Mouse (Mus musculus): ENCODE results near the gene Cdca7l.
"Not testable (repeated sequence)": the region's sequence is repeated elsewhere in the genome, so short reads cannot be mapped to it uniquely, and the experiment has no call there.

Gene Cdca7l

DNA sequence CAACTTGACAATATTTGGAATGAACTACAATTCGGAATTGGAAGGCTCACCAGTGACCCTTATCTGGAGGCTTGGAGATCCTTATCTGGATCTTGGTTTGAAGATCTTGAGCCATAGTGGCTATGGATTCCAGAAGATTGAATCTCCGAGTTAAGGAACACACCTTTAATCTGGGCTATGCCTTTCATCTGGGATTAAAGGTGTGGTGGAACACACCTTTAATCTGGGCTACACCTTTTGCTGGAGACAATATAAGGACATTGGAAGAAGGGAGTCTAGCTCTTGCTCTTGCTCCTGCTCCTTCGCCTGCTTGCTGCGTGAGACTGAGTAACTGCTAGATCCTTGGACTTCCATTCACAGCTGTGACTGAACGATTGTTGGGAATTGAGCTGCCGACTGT lies at the start of gene Cdca7l:
Gene Cdca7l (plus strand): TSS at position 301 of the 400 bp plus-strand sequence.
- DNase-seq (ENCODE audit: low read depth, low spot score) = not testable (repeated sequence)

DNA sequence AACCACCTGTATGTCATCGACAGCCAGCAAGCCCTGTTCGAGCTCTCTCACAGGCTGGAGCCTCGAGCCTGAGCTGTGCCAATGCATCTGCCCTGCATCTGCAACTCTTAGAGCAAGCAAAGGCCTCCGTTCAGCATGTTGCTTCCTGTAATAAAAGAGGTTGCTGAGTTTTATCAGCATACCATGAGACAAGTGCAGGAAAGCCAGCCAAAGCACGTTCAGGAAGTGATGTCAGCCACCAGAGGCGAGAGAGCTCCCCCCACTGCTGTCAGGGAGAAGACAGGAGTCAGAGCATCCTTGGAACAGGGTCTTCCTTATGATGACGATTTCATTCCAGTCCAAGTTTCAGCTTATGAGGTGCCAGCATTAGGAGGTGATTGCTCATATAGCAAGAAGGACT lies 48.1 kb upstream of the Cdca7l start:
- no peak for DNase-seq (ENCODE audit: low read depth, low spot score)

DNA sequence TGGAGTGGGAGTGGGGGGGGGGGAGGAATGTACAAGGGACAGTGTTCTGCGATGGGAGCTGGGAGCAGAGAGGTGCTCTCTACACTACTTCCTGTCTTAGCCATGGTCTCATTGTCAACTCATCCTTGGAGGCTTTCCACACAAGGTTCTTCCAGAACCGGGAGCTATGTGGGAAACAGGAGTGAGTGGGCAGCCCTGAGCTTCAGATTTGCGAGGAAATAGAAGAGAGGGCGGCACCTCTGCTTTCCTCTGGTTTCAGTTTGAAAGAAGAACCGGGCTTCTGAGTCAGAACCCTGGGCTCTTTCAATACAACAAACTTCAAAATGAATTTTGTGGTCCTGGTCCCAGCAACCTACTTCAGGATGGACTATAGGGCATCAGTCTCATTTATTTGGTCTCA lies 43.7 kb upstream of the Cdca7l start:
- no peak for DNase-seq (ENCODE audit: low read depth, low spot score)

DNA sequence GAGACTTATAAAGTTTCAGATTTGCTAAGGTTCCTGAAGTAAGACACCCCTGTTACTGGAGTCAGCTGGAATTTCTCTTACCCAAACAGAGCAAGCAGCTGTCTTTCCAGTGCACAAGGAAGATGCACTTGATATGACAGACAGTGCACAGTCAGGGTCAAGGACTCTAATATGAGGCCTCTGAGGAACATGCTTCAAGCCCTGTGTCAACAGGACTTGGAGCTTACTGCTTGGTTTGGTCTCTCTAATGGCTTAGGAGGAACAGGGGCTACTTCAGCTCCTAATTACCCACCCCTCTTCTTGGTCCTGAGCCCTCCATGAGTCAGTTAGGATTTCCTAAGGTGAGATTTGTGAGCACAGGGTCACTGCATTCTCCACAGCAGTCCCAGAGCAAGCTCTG lies 43.2 kb upstream of the Cdca7l start:
- DNase-seq (ENCODE audit: low read depth, low spot score) = no peak

DNA sequence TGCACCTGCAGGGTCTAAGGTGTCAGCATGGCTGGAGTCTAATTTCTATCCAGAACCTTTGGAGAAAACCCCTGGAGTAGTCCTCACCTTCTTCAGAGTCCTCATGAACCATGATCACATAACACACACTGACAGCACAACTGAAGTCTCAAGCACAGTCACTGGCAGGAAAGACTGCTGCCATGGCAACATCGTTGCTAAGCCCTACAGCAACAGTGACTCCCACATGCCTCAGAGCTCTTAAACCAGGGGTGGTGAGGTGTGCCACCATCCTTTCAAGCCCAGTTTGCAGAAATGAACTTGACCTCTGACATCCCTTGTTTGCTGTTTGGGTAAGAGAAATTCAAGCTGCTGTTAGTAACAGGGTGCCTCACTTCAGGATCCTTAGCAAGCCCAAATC lies 42.4 kb upstream of the Cdca7l start:
- DNase-seq (ENCODE audit: low read depth, low spot score) = peak; percentile 20

DNA sequence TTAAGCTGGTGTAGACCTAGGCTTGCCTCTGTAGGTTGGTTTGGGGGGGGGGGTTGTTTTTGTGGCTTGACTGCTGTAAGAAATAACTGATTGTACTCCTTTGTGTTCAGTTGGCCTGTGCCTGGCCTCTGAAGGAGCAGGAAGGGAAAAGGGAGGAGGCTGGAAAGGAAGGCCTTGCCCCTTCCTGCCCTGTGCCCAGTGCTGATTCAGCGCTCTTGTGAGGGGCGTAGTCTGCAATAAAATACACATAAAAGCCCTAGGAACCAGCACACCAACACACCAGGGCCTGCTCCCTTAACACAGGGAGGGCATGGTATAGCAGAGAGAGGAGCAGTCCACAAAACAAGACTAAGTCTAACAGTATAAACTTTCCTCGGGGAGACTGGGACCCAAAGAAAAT lies 40.8 kb upstream of the Cdca7l start:
- no peak for DNase-seq (ENCODE audit: low read depth, low spot score)

DNA sequence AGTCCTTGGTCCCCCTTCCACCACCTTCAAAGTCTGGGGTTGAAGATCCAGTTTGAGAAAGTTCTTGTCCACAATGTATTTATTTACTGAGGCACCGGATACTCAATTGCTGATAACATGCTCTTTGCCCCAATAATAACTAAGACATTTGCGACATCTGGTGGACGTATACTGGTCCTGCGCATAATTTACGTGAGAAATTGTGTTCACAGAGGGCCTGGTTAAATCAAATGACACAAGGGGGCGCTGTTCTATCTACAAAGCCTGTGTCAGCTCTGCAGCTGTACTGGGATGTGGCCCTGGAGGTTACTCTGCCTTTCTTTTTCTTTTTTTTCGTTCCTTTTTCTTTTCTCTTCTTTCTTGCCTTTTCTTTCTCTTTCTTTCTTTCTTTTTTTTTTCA lies 39.2 kb upstream of the Cdca7l start:
- peak; percentile 64 for DNase-seq (ENCODE audit: low read depth, low spot score)

DNA sequence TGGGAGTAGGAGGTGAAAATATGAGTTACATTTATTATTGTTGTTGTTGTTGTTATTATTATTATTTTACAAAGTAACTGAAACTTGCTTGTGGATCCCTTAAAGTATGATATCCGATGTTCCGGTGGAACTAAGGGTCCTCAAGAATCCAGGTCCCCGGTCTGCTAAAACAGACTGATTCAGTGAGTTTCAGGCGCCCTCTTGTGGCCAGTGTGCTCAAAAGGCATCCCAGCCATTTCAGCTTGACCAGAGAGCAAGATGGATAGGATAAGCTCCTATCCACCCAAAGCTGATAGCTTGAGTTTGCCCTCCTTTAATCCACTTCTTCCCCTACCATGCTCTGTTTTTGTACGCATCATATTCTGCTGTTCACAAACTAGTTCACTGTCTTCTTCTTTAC lies 35.0 kb upstream of the Cdca7l start:
- DNase-seq (ENCODE audit: low read depth, low spot score) = no peak

DNA sequence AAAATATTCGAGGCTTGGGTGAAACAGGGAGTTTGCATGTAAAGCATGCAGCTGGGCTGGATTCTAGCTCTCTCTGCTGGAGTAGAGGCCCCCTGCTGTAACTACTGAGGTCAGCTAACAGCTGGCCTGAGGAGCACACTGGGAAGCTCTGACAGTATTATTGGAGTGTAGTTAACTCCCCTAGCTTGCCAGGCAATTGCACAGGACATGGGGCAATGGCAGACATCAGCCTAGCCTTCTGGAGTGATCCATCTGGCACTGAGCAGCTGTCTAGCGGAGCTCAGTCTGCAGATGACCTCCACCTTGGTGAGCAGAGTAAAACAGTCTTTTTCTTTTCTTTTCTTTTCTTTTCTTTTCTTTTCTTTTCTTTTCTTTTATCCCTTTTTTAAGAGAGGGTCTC lies 33.9 kb upstream of the Cdca7l start:
- DNase-seq (ENCODE audit: low read depth, low spot score) = no peak

DNA sequence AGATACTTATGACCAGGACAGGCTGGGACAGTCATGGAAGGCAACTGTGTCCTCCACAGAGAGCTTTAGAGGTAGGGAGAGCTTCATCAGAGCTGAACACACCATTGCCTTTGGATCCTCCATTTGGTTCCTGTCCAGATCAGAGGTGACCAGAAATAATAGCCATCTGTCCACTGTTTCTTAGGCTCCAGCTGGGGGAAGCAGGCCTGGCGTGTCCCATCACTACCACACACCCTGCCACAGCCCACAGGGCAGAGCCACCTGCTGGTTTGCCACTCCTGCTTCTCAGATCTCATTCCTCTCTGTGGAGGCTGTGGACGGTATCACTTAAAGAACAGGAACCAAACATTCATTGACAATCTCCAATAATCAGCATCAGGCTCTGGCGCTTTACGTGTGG lies 32.9 kb upstream of the Cdca7l start:
- no peak for DNase-seq (ENCODE audit: low read depth, low spot score)

DNA sequence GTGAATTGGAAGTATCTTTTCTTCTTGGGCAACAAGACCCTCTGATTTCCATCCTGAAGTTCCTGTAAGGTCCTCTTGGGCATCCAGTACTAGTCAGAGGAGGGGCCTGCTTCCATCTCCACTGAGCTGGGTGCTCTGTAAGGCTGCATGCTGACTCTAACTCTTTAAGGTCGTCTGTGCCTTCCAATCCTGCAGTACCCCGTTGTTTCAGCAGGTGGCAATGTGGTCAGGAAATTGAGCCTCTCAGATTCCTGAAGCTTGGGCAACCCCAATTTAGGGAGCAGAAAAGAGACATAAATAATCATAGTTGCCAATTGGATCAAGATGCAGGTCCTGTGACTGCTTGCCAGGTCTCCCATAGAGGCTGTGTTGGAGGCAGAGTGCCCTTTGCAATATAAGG lies 31.5 kb upstream of the Cdca7l start:
- no peak for DNase-seq (ENCODE audit: low read depth, low spot score)

DNA sequence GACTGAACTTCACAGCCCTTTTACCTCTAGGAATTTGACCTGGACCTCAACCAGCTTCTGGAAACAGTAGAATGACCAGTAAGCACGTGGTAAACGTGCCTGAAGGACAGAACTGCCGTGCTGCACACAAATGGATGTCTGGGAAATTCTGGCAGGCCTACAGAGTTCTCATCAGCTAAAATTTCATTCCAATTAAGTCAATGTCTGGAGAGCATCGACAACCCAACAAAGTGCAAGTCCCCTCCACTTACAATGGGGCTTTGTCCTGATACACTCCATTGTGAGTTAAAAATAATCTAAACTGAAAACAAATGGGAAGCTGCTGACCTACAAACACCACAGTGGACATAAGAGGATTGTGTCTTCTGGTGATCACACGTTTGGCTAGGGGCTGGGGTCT lies 27.2 kb upstream of the Cdca7l start:
- DNase-seq (ENCODE audit: low read depth, low spot score) = no peak

DNA sequence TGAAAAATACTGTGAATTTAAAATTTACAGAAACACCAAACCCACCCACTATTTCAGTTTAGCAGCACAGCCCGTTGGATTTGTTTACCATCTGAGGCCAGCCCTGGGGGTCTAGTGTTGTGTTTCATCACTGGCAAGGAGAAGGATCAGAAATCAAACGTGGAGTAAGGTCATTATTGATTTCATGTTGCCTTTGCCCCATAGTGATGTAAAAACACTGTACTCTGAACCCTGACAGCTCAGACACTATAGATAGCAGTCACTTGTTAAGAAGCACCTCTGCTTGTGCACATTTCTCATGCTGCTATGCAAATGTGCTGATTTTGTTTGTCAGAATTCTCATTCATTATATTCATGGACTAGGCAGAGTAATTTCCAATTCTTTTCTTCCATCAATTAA lies 22.7 kb upstream of the Cdca7l start:
- no peak for DNase-seq (ENCODE audit: low read depth, low spot score)

DNA sequence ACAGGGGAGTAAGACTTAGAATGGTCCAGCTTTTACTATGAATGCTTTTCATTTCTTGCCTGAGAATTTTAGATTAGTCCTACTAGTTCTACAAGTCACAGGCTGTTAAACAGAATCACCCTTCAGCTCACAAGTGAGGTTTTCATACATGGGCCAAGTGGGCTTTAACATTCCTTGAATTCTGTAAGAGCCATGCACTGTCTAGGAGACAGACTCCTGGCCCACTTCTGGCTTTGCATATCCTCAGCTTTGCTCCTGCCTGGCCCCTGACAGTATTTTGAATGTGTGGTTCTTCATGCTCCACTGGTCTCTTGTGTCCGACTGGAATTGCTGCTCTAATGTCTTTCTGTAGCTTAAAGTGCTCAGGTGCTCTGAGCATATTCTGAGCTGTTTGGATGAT lies 20.7 kb upstream of the Cdca7l start:
- no peak for DNase-seq (ENCODE audit: low read depth, low spot score)

DNA sequence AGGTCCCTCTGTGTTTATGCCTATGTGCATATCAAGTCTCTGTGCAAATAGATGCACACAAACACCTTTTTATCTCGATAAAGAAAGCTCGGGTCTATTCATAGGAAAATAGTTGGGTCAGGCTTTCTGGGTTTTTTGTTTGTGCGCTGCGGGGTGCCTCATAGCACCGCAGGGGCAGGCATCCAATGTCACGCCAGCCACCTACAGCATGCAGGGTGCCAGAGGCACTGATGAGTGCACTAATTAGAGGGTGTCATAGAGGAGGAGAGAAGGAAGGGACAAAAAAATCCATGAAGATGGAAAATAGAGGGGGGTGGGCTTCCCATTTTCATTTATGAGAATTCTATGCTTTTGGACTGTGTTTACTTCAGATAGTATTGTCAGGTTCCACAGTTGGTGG lies 17.5 kb upstream of the Cdca7l start:
- no peak for DNase-seq (ENCODE audit: low read depth, low spot score)

DNA sequence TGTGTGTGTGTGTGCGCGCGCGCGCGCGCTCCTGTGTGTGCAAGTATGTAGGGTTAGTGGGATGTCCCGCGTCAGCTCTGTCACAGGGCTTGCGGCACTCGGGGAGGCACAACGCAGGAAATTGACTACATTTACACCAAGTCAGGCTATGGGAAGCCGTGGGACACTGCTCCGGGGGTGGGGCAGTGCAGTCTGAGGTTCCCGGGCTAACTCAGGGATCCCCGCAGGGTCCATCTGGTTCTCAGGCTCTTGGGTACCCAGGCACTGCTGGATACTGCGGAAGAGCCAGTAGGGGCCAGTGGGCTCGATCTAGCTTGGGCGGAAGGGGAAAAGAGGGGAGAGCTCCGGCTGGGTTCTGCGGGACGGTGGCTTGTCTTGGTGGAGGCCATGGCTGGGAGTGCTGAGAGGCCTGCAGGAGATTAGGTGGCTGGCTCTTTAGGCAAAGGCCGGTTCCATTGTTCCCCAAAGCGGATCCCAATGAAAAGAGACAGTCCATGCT lies 15.5 kb upstream of the Cdca7l start:
- no peak for DNase-seq (ENCODE audit: low read depth, low spot score)

DNA sequence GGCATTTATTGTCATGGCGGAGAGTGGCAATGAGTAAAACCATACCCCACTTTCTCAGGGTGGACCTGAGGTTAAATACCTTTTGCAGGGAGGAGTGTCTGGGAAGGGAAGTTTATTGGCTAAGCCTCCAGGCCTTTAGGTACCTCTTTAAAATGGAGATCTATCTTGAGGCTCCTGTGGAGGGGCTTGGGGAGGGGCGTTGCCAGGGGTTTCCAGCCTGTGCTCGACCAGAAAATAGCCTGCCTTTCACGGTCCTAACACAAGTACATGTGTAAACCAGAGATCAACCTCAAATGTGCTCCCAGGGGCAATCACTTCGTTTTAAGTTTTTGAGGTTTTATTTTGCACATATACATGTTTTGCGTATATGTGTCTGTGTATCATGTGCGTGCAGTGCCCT lies 15.1 kb upstream of the Cdca7l start:
- DNase-seq (ENCODE audit: low read depth, low spot score) = no peak

DNA sequence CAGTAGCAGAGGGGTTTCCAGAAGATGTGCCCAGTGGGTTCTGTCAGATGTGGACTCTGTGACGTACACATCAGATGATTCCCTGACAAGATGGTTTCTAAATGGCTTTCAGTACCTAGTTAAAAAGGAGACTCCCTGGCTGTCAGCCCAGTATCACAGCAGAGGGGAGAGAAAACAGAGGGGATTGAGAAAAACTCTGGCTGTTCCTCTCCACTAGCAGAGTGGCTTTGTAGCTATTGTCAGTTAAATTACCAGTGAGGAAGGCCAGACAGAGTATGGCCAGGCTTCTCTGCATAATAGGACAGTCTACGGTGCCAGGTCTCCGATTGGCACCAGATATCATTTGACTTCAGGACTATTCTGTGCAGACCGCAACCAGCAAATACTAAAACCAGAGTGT lies 8.8 kb upstream of the Cdca7l start:
- no peak for DNase-seq (ENCODE audit: low read depth, low spot score)

DNA sequence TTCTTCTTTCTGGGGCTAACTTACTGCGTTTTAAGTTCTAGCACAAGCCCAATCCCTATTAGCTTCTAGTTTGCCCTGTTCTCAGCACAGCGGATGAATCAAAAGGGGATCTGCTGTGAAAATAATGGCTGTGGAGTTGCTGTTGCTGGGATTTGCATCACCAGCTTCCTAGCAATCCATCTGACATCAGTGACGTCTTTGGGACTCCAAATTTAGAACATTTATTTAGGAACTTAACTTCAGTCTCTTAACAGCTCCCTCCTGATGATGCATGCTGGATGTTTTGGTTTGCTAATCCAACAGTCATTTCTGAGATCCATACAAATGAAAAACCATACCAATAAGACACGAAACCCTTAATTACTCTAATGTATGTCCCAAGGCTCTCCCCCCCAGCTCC lies 1.5 kb downstream of the Cdca7l start:
- DNase-seq (ENCODE audit: low read depth, low spot score) = no peak

DNA sequence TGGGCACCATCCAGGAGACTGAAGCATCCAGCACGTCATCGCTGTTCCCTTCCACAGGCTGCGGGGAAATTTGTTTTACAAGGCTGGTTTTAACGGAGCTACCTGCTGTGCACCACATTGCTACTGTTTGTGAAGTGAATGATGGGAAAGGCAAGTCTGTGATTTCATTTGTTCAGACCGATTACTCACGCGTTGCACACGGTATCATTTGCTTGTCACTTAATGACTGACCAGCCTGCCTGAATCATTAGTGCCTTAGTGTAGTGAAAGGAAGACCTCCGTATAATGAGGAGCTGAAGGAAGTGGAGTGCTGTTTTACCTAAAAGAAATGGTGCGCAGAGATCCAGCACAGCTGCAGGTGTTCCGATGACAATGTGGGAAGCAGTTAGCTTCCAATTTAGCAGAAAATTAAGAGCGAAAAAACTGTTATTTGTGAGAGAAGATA lies 1.9 kb downstream of the Cdca7l start:
- DNase-seq (ENCODE audit: low read depth, low spot score) = no peak

DNA sequence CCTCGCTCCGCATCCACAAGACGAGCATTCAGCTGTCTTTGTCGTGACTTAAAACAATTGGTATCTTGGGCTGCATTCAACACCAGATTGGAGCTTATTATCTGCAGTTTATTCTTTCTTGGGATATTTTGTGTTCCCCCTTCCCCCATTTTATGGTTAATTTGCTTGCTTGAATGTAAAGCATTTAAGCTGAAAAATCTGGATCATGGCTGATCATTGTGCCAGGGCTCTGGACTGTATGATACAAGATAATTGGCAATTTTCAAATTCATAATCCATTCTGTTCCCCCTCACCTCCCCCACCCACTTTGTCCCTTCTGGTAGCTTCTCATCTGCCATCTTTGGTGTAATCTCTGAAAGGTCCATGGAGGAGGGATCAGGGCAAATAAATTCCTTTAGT lies 2.4 kb downstream of the Cdca7l start:
- no peak for DNase-seq (ENCODE audit: low read depth, low spot score)

DNA sequence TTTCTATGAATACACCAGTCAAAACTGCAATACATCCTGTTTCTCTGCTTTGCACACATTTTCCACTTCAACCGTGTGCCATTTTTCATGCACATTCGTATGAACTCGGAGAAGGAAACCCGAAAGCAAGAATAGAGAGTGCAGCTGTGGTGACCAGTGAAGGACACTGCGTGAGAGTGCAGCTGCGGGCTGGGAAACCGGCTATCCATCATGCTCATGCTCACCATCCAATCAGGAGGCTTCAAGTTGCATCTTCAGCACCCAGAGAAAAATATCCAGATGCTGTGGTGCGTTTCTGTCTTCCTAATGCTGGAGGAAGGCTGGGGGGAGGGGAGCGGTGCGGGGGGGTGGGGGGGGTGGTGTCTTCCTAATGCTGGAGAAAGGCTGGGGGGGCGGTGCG lies 3.5 kb downstream of the Cdca7l start:
- no peak for DNase-seq (ENCODE audit: low read depth, low spot score)

DNA sequence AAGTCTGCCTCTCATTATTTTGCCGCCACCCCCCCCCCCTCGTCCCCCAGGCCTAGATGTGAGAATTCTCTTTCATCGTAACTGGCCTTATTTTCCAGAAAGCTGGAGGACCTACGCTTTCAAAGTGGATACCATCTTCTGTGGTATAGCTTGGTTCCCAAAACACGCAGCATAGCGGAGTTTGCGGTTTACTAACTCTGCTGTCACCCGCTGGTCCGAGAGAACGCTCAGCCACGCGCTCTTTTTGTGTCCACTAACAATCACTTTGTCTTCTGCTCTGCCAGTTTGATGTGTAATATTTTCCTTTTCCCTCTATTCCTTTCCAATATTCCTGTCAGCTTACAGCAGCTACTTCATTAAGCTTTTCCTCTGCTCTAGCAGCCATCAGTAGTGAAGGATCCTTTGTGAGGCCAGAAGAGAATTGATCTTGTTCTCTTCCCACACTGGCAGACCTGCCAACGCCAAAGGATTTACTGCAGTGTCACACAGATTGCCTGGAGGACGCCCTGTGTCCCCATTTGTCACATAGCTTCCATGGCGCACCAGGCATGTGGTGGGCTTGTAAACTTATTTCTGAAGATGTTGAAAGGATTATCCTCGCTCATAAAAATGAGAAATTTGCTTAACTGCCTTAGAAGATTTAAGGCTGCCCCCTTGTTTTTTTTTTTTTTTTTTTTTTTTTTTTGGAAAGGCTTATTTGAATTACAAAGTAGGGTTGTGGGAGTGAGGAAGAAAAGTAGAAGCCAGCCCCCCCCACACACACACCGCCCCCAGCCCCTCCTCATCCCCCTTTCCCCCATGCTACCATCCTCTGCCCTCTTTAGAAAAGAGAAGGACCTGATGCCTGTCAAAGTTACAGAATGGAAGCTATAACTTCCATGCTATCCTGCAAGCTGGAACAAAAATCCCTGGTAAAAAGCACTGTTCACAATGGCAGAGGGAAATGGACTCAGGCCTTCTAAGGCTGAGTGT lies 4.6 kb downstream of the Cdca7l start:
- DNase-seq (ENCODE audit: low read depth, low spot score) = no peak

Data from brain, embryonic 18.5 days (tissue).